Mouse (Mus musculus) 3134 (cell line): ENCODE measurements around the gene Tmem56.

ENCODE experiments used
- DNase-seq: peaks from one replicate; pipeline ENCODE4 v3.0.0-alpha.2; 2011; ENCODE audit warnings: low spot score; ENCODE audit not compliant: insufficient read length; ENCODE audit errors: extremely low read depth

The Tmem56 gene

DNA sequence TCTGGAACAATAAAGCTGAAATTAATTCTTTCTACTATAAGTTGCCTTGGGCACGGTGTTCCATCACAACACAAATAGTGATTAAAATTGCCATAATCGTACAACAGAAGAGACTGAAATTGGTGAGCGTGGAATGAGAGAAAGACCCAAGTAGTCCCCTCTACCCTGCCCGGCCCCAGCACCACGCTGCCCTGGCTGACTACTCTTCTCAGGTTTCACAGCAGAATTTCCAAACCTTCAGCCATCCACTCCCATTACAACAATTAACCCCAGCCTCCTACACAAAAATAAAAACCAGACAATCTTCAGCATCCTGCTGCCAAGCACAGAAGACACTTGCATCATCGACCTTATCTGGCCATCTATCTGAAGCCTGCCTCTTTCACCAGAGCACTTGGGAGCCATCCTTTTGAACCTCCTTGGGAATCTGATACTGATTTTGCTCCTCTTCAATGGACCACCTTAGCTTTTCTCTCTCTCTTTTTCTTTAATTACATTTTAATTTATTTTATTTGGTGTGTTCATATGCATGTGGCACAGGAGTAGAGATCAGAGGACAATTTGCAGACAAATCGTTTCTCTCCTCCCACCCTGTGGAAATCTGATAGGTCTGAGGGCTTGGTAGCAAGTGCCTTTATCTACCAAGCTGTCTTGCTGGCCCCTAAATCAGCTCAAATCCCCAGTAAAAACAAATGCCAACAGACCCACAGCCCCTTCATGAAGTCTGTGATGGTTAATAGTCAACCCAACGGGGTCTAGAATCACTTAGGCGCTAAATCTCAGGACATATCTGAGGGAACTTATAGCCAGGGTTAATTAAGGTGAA lies 40.6 kb downstream of the Tmem56 start:
- DNase-seq = no peak

DNA sequence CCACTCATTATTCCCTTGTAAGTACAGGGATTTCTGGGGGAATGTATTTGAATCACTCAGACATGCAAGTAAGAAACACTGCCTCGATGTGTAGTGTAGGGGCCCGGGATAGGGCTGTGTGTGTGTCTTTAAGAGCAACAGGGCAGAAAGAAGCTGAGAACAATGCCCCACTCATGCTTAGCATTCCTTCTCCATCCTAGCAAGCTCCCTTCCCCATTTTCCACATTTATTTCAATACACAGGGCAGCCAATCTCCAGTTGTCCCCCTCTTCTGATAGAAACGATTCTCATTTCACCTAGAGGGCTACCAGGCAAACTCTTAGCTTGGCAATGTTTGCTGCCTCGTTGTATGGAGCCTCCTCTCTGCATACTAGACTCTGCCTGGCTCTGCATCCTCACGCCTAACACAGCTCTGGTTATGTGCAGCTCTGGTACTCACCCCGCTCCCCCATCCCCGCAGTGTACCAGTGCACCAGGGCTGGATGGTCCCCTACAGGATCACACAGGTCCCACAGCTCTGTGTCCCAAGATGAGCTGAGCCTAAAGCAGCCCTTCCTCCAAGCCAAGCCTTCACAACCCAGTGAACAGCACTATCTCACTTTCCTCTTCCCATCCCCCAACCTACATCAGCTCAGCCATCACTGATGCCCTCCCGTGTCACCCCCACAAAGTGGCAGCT lies 42.4 kb downstream of the Tmem56 start:
- no peak for DNase-seq

DNA sequence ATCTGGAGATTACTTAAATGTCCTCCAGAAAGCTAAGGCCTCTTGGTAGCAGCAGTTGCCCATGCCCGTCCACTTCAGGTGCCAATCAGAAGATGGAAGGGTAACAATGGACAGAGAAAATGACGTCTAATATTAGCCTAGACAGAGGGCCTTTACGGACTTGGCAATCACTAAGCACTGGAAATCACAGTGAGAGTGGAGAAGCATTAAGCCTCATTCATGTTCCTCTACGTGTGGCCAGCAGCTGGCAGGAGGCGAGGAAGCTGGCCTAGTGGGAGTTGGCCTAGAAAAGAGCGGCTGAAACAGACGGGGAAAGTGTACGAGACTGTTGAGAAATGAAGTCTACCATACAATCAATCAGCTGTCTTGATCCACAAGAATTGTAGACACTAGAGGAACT lies 43.8 kb downstream of the Tmem56 start:
- DNase-seq = no peak

DNA sequence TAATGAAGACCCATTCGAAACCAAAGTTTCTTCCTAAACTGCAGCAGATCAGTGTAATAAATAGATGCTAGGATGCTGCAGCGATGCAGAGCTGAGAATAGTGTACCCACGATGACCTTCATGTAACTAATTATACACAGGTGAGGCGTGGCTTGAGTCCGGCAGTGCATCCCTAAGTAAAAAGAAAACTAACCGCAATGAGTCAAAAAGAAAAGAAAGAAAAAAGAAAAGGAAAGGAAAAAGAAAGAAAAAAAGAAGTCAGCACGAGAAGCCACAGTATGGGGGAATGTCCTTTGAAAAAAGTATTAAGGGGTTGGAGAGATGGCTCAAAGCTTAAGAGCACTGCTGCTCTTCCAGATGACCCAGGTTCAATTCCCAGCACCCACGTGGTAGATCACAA lies 58.1 kb downstream of the Tmem56 start:
- DNase-seq = no peak

DNA sequence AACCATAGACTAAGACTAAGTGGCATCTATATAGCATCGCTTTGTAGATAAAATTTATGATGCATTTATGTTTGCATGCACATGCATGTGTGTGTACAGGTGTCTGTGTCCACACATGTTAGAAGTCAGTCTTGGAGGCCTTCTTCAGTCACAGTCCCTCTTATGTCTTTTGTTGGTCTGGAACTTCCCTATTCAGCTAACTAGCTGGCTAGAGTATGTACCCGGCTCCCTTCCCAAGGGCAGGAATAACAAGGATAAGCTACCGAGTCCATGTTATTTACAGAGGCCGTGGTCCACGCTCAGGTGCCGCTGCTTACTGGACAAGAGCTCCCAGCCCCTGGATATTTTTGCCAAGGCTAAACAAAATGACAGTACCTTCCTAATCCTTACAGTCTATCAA lies 58.7 kb downstream of the Tmem56 start:
- DNase-seq = no peak

DNA sequence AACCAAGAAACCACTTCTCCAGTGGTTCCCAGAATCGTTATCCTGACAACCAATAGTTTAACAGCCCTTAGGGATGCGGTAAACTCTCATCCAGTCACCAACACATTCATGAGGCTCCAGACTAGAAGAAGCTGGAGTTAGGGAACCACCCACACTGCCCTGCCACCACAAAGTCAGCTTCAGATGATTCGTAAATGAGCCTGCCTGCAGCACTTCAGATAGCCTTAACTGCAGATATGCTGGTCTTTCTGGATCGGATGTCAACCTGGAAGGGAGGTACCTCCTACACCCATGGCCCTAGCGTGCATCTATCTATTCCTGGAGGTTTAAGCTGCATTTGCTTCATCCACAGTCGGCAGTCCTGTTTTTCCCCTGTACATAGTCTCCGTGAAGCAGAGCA lies 60.9 kb downstream of the Tmem56 start:
- no peak for DNase-seq

DNA sequence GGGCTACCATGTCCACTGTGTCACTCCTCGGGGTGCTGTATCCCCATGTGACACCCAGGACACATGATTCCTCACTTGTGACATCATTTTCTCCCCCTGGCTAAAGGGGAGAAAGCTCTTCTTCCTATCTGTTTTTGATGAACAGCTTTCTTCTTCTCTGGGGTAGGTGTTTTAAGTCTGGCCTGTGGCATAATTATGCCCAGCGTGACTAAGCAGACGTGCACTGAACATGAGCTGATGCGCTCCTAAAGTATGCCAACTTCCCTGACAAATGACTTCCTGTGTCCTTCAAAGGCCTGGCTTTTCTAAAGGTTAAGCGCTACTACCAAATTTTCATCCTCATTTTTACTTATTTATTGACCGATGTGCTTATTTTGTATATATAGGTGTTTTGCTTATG lies 65.9 kb downstream of the Tmem56 start:
- DNase-seq = no peak

DNA sequence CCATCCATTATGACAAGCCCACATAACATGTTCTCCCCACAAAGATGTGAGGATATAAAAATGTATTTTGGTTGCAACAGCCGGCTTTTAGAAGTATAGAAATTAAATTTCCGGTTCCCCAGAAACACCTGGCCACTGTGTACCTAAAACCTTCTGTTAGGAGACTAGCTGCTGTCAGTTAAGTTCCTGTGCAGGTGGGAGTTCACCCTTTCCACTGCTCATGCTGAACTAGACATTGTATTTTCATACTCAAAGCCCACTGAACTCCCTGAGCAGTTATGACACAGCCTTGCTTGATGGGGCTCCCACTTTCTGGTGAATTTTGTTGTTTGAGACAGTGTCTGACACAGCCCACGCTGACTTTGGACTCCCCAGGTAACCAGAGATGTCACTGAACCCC lies 69.4 kb downstream of the Tmem56 start:
- DNase-seq = no peak

DNA sequence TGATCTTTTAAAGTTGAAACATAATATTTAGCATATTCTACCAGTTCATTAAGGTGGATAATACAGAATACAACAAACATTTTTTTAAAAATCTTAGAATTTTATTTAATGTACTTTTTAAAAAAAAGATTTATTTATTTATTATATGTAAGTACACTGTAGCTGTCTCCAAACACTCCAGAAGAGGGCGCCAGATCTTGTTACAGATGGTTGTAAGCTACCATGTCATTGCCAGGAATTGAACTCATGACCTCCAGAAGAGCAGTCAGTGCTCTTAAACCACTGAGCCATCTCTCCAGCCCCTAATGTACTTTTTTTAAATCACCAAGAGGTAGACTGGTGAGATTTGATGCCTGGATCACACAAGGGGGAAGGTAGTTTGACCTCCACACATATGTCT lies 70.7 kb downstream of the Tmem56 start:
- no peak for DNase-seq

DNA sequence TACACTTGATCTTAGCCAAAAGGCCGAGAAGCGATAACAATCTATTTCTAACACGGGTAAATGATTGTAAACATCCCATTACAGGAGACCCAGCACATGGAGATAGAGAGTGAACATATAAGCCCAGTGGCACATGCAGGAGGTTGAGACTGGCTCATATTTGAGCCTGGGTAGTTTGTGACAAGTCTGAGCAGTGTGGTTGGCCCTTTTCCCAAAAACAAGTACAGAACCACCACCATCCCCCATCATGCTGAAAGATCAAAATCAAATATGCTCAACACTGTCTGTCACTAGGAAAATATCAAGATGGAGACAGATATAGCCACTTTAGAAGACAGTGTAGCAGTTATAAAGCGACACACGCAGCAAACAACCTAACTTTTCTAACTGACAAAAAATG lies 73.9 kb downstream of the Tmem56 start:
- no peak for DNase-seq

DNA sequence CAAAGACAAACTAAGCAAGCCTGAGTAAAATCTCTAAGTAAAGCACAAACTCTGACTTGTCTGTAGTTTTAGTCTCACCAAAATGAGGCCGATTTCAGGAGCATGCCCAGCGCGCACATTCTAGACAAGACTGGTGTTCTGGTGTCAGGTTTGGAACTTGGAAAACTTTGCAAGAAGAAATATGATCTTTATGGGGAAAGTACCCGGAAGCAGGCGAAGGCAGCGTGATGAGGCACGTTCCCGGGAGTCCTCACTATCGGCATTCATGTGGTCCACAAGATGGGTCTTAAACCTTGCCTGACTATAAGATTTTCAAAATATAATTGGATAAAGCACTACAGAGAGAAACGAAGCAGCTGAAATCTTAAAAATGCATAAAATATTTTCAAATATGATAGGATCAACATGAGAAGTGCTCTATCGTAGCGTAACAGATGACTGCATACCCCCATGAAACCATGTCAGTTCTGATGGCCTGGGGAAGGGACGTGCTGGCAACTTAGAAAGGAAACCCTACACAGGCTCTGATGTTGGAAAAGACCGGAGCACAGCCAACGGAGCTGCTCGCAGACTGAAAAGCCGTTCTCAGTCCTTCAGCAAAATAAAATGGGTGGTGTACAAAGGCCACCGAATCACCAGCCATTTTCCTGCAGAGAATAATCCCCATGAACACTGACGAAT lies 76.6 kb downstream of the Tmem56 start:
- no peak for DNase-seq

DNA sequence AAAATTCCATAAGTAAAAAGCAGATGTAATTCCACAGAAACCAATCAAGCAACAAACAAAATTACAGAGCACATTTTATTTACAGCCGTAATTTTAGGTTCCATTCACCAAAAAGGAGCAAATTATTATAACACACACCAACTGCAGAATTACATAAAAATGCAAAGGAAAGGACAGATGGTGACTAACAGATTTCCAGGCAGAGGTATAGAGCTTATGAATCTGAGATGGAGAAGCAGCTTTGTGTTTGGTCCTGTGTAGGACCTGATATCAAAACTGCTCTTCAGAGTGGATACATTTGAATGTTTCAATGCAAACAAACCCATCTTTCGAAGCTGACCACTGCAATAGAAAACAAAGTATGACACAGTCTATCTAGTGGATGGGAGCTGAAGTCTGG lies 80.3 kb downstream of the Tmem56 start:
- DNase-seq = no peak

DNA sequence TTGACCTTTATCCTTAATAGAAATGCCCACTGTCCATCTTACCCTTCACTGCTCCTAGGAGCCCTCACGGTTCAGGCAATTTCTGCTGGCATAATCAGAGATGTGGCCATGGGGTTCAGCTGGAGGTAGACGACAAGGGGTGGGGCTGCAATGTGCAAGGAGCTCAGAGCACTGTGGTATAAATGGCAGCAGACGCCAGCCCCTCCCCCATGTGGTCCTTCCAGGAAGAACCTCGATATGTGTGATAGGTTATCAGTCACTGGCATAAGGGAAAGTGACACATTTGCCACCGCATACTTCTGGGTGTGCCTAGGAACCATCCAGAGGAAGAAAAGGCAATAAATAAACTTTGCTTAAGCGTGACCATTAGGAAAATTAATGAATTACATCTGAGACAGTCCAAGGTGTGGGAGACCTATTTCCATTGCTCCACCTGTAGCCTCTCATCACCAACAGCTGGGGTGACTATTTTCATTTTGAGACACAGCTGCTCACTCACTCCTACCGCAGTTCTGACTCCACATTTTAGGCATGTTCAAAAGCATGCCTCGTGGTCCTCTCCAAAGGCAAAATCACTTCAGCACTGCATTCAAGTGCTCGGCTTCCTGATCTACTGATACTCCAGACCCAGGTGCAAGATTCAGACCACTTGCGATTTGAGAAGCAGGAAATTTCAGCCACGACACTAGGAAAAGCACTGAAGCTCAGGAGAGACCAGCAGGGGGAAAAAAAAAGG lies 81.7 kb downstream of the Tmem56 start:
- DNase-seq = no peak

DNA sequence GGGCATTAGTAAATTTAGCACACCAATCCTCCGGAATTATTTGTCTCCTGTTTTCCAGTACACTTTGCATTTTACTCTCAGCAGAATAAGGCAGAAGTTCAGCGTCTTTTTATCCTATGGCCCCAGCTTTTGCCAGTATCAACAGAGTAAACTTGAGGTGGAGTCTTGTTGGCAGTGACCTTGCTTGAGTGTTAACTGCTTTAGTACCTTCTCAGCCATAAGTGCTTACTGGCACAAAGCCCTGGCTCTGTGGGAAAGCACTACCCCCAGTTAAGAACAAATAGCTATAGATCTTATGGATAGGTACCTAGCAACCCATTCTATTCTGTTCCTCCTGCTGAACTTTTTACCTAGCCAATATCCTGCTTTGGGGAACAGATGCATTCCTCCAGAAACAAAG lies 93.7 kb downstream of the Tmem56 start:
- DNase-seq = no peak

DNA sequence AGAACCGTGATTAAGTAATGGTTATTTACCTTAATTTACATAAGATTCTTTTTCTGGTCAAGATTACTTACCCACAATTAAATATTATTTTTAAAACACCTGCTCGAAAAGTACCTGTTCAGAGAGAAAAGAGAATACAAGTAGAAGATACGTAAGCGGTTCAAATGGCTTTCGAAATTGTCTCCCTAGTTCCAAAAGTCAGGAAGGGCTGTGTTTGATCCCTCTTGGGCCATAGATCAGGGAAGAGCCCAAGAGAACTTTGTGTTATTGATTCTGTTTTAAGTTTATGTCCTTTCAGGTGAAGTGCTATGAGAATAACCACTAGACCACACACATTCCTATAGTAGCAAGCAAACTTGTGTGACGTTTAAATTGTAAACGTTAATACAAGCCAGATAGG lies 95.4 kb downstream of the Tmem56 start:
- DNase-seq = no peak

DNA sequence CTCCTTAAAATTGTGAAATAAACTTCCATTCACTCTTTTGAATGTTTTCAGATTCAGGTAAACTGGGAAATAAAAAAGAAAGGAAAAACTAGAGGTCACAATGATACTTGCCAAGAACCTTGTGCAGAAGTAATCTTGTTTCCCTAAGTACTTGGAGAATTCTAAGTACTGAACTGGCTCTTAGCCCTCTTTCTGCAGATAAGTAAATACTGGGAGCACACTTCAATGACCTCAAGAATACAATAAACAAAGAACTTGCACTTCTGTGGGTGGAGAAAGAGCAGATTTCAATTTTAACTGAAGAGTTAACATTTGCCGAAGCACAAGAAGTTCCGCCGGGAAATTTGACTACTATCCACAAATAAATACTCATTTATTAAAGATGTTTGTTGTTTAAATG lies 96.0 kb downstream of the Tmem56 start:
- DNase-seq = no peak

DNA sequence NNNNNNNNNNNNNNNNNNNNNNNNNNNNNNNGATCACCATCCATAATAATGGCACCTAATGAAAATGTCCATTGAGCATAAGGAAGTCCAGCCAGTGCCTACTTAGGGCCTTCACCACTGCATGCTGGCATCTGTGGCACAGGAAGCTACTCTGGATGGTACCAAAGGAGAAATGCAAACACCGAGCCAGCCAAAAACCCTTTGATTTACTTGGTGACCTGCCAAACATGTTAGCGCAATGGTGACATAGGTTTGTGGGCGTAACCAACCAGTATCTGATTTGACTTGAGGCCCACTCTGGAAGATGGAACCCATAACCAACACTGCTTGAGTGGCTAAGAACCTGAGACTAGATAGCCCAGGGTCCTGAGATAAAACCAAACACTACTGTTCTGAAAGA lies 97.7 kb downstream of the Tmem56 start:
- no peak for DNase-seq

DNA sequence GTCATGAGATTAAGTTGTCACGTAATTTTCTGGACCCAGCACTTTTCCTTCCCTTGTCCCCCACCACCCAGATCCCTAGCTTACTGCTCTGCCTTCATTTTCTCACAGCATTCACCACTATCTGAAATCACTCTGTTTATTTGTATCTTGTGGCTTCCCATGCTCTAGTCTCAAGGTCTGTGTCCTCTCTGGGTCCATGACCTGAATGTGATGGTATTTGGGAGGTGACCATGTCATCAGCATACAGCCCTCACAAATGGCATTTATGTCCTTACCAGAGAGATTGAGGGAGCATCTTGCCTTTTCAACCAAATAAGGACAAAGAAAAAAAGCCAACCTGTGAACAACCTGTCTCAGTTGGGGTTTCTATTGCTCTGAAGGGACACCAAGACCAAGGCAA lies 106.9 kb downstream of the Tmem56 start:
- DNase-seq = no peak

DNA sequence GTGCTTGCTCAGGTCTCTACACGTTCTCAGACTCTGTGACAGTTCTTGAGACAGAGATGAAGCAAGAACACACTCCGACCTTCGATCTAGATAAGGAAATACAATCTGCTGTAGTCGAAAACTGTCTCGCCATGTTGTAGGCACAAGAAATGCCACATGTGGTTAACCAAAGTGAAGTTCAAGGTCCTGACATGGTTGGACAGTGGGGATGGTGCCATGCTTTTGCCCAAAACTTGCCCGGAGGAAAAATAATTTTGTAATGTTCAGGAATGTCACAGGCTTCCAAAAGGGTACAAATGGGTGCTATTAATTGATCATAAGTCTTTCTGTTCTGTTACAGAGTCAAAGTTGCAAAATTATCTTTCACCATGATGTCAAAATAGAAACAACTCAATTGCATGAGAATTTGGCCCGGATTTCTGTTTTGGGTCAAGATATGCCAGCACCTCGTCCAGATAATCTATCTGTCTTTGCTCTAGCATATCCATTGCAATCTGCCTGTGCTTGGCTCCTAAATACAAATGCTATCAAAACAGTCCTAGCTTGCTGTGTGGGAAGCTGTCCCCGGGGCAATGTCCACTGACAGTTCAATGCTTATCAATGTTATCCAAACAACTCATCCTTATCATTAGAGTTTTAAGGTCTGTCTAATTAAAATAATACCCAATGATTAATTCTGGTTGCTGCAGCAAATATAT lies 108.5 kb downstream of the Tmem56 start:
- DNase-seq = no peak

DNA sequence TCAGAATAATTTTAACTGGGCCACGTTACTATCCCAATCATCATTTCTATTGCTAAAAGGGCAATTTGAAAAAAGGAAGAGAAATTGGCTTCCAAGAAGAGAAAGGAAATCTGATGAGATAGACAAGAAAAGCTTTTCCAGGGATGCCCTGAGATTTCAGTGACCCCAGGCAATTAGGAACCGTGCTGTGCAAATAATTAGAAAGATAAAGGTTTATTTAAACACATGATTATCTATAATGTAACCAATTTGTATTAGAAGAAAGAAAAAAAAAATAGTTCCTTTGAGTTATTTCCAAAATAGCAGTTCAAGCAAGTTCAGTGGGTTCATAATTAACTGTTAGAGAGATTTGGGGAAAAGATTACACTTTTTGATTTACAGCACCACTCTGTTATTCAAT lies 110.2 kb downstream of the Tmem56 start:
- no peak for DNase-seq

DNA sequence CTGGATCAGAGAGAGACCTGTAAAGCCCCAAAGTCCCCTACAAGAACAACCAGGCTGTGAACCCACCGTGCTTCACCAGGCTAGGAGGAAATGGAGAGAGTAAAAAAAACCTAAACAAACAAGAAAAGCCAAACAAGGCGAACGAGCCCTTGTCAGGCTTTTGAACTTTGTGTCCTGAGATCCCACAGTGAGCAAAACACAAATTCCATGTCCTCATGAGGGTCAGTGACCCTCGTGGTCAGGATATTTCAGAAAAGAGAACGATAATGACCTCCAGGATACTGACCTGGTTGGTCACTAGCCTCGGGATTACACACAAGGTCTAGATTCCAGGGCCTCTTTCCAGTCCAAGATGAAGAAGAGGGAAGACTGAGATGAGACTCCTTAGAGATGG lies 111.0 kb downstream of the Tmem56 start:
- DNase-seq = no peak
